Mouse (Mus musculus) ES-E14 (cell line): ENCODE data around the gene Slc1a1.

Source experiments
- CHD2 ChIP-seq: IDR thresholded peaks from 2 replicates; pipeline ENCODE4 v1.6.1; 2014; ENCODE audit warnings: mild to moderate bottlenecking, low read depth, low read length, inconsistent platforms
- MAFK ChIP-seq: IDR thresholded peaks from 2 replicates; pipeline ENCODE4 v1.6.1; 2014; ENCODE audit warnings: mild to moderate bottlenecking, low read depth, low read length, inconsistent platforms; ENCODE audit not compliant: insufficient read depth
- ZC3H11A ChIP-seq: IDR thresholded peaks from 2 replicates; pipeline ENCODE4 v1.6.1; 2012; ENCODE audit warnings: low read depth, mild to moderate bottlenecking, inconsistent platforms, low read length, borderline replicate concordance
- ZNF384 ChIP-seq: IDR thresholded peaks from 2 replicates; pipeline ENCODE4 v1.6.1; 2012; ENCODE audit warnings: low read depth, low read length, inconsistent platforms

GRCm38 (mm10) chr19:28844946-28845710, 10.3 kb downstream of the Slc1a1 start:
- TF ChIP-seq MAFK (no peak), ZC3H11A (no peak), ZNF384 (no peak), CHD2 (no peak)
